50 mouse cellular contexts compared by ENCODE assay signal in genomic region chr5:135620526-135620925, GRCm38 (mm10). TPM values are rescaled to one million over a fixed set of nuclear protein-coding genes. Genes with fewer than 3 reads are reported as not detected.
"Had no signal": no experiment of that assay in that cellular context is flagged by ENCODE, and none has a peak within 500 bp of the region (broad histone marks: within the 10 kb centered on the region; RNA-seq: fewer than 3 reads in every experiment).

No protein-coding gene starts in this region.

- DNase-seq: heart, postnatal 10 days; heart, postnatal 14 days; heart, postnatal 36 days; kidney, adult 11 months; kidney, adult 18-20 months; kidney, adult 2 months; kidney, adult 8-10 months; kidney, adult 9 months; kidney, postnatal 10 days; kidney, postnatal 14 days; kidney, postnatal 25 days; kidney, postnatal 36 days; kidney, postnatal 4 days; layer of hippocampus, adult 9-11 months; layer of hippocampus, postnatal 36 days had no signal

- ATAC-seq: hindbrain, embryonic 16.5 days; hindbrain, postnatal 0 days; inflammation-experienced regulatory T-cells, adult 6 months; intestine, embryonic 15.5 days; intestine, embryonic 16.5 days; intestine, postnatal 0 days had no signal

- H3K27ac ChIP-seq: heart, embryonic 10.5 days; heart, embryonic 13.5 days; heart, embryonic 15.5 days; hindbrain, embryonic 10.5 days; hindbrain, embryonic 12.5 days; hindbrain, embryonic 13.5 days; hindbrain, embryonic 14.5 days; hindbrain, embryonic 15.5 days; hindbrain, postnatal 0 days; intestine, embryonic 15.5 days; kidney, embryonic 15.5 days; kidney, postnatal 0 days; layer of hippocampus, adult 2 months had no signal

- H3K4me1 ChIP-seq: heart, embryonic 10.5 days; heart, embryonic 12.5 days; heart, embryonic 13.5 days; heart, embryonic 15.5 days; hindbrain, embryonic 10.5 days; hindbrain, embryonic 12.5 days; hindbrain, embryonic 13.5 days; hindbrain, embryonic 15.5 days; intestine, embryonic 15.5 days; kidney, embryonic 15.5 days had no signal

- H3K36me3 ChIP-seq: heart, embryonic 10.5 days; heart, embryonic 12.5 days; heart, embryonic 13.5 days; heart, embryonic 15.5 days; hindbrain, embryonic 10.5 days; hindbrain, embryonic 12.5 days; hindbrain, embryonic 13.5 days; hindbrain, embryonic 15.5 days; intestine, embryonic 15.5 days; kidney, embryonic 15.5 days had no signal

- H3K9ac ChIP-seq: heart, embryonic 12.5 days; heart, embryonic 13.5 days; heart, embryonic 15.5 days; hindbrain, embryonic 12.5 days; hindbrain, embryonic 13.5 days; hindbrain, embryonic 14.5 days; hindbrain, embryonic 15.5 days; intestine, embryonic 15.5 days; kidney, embryonic 15.5 days had no signal

- H3K4me3 ChIP-seq: heart, embryonic 10.5 days; heart, embryonic 12.5 days; heart, embryonic 13.5 days; heart, embryonic 15.5 days; hindbrain, embryonic 10.5 days; hindbrain, embryonic 12.5 days; hindbrain, embryonic 13.5 days; hindbrain, embryonic 15.5 days; intestine, embryonic 15.5 days; kidney, embryonic 15.5 days; layer of hippocampus, adult 2 months had no signal

- H3K9me3 ChIP-seq: heart, embryonic 10.5 days; heart, embryonic 12.5 days; heart, embryonic 13.5 days; heart, embryonic 15.5 days; hindbrain, embryonic 10.5 days; hindbrain, embryonic 12.5 days; hindbrain, embryonic 13.5 days; hindbrain, embryonic 15.5 days; intestine, embryonic 15.5 days; kidney, embryonic 15.5 days had no signal

- H3K27me3 ChIP-seq: hindbrain, embryonic 12.5 days; hindbrain, embryonic 15.5 days; intestine, embryonic 15.5 days; kidney, embryonic 15.5 days had no signal

- H3K4me2 ChIP-seq: heart, embryonic 11.5 days; heart, embryonic 12.5 days; heart, embryonic 13.5 days; heart, embryonic 15.5 days; hindbrain, embryonic 12.5 days; hindbrain, embryonic 13.5 days; hindbrain, embryonic 14.5 days; hindbrain, embryonic 15.5 days; intestine, embryonic 15.5 days; kidney, embryonic 15.5 days had no signal

RNA-seq across cellular contexts. Expression of gene Ccl24, which starts 47.7 kb away (rescaled TPM):
- total RNA-seq: hematopoietic stem cell, adult 5-6 weeks; layer of hippocampus, adult 2 months; layer of hippocampus, postnatal 10 days; layer of hippocampus, postnatal 36 days had no signal
- polyA plus RNA-seq: inflammation-experienced regulatory T-cells, adult 6 months had no signal

RNA-seq across cellular contexts. Expression of gene Ccl26, which starts 57.2 kb away (rescaled TPM):
- total RNA-seq: heart, adult 8-10 months; heart, postnatal 10 days; heart, postnatal 14 days; heart, postnatal 25 days; heart, postnatal 36 days; hematopoietic stem cell, adult 5-6 weeks; hindbrain, postnatal 0 days; layer of hippocampus, adult 18-20 months; layer of hippocampus, adult 2 months; layer of hippocampus, adult 8-10 months; layer of hippocampus, postnatal 10 days; layer of hippocampus, postnatal 14 days; layer of hippocampus, postnatal 25 days; layer of hippocampus, postnatal 36 days had no signal
- polyA plus RNA-seq: heart, embryonic 10.5 days; heart, embryonic 11.5 days; heart, embryonic 12.5 days; heart, embryonic 13.5 days; heart, embryonic 14.5 days; heart, embryonic 15.5 days; heart, embryonic 16.5 days; heart, postnatal 0 days; hindbrain, embryonic 10.5 days; hindbrain, embryonic 11.5 days; hindbrain, embryonic 12.5 days; hindbrain, embryonic 13.5 days; hindbrain, embryonic 14.5 days; hindbrain, embryonic 15.5 days; hindbrain, embryonic 16.5 days; hindbrain, postnatal 0 days; inflammation-experienced regulatory T-cells, adult 6 months; intestine, embryonic 14.5 days; intestine, embryonic 15.5 days; intestine, embryonic 16.5 days; intestine, postnatal 0 days; kidney, adult 2 months; kidney, embryonic 14.5 days; kidney, embryonic 15.5 days; kidney, embryonic 16.5 days; kidney, postnatal 0 days; large intestine, adult 2 months had no signal
